ENCODE assay signal across 17 mouse cellular contexts in the genomic region with DNA sequence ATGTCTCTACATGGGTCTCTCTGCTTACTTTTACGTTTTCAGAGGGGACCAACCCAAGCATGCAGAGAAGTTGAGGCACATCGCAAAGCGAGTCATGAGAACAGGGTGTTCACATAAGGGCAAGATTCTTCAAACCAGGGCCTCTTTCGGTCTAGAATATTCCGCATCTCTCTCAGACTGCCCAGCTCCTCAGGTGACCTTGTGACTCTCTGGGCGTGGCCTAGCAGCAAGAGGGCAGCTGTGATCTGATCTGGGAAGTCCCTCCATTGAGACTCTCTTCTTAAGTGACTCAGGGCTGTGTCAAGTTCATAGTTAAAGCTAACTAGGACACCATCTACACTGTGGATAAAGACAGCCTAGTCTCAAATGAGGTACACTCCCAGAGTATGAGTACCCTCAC. TPM values are rescaled to one million over a fixed set of nuclear protein-coding genes. Genes with fewer than 3 reads are reported as not detected.
"Had no signal": no experiment of that assay in that cellular context is flagged by ENCODE, and none has a peak within 500 bp of the region (broad histone marks: within the 10 kb centered on the region; RNA-seq: fewer than 3 reads in every experiment).

No protein-coding gene starts in this region.

- H3K27ac ChIP-seq: neural tube, embryonic 13.5 days; neural tube, embryonic 15.5 days; stomach, embryonic 15.5 days; stomach, postnatal 0 days had no signal

- H3K9ac ChIP-seq: neural tube, embryonic 13.5 days; neural tube, embryonic 15.5 days; stomach, embryonic 15.5 days had no signal

- H3K4me3 ChIP-seq: neural tube, embryonic 13.5 days; neural tube, embryonic 15.5 days; stomach, embryonic 15.5 days had no signal

- H3K9me3 ChIP-seq: neural tube, embryonic 13.5 days; neural tube, embryonic 15.5 days; stomach, embryonic 15.5 days had no signal

- H3K4me2 ChIP-seq: neural tube, embryonic 13.5 days; neural tube, embryonic 15.5 days; stomach, embryonic 15.5 days had no signal

- DNase-seq: retina, postnatal 1 day; right cerebral cortex, adult 18-20 months; right cerebral cortex, postnatal 14 days; right cerebral cortex, postnatal 25 days; right cerebral cortex, postnatal 4 days; spleen, adult 18-20 months; thymus, adult 18-20 months; thymus, adult 2 months; thymus, postnatal 14 days; thymus, postnatal 25 days; thymus, postnatal 36 days; thymus, postnatal 4 days had no signal

- H3K27me3 ChIP-seq: neural tube, embryonic 13.5 days; neural tube, embryonic 15.5 days; stomach, embryonic 15.5 days had no signal

RNA-seq across cellular contexts. Expression of gene Sox8, which starts 42.8 kb away (rescaled TPM):
- total RNA-seq: neutrophil, adult 5-6 weeks had no signal
